Mouse (Mus musculus) left cerebral cortex, adult 18-20 months (tissue): ENCODE results near the gene Guca2a. TPM values are rescaled to one million over a fixed set of nuclear protein-coding genes. Genes with fewer than 3 reads are reported as not detected.

ENCODE experiments used
- total RNA-seq, 2 experiments: library from RNA; stranded (reverse); gene quantifications; 2 replicates each; pipeline ENCODE4 v1.2.3; 2021

The Guca2a gene
- total RNA-seq, 2 experiments from 2014 or later: not detected

Other genes starting within 250 kb of the Guca2a start
- gene Ccdc30, start 222.2 kb upstream of the Guca2a start, total RNA-seq: 10 to 100 TPM; 18.3 to 18.5 TPM
- 1 to 10 TPM; 5.5 to 6.1 TPM for gene Ppcs, start 215.3 kb upstream of the Guca2a start, total RNA-seq
- under 1 TPM; 0.49 to 0.61 TPM for gene Zmynd12, start 214.9 kb upstream of the Guca2a start, total RNA-seq
- 1 to 10 TPM; 9.7 TPM for gene Rimkla, start 145.1 kb upstream of the Guca2a start, total RNA-seq
- 10 to 100 TPM; 66.9 to 81.2 TPM for gene Foxj3, start 100.7 kb upstream of the Guca2a start, total RNA-seq
- 10 to 100 TPM; 20.5 to 20.7 TPM for gene Frg2f1, start 98.2 kb upstream of the Guca2a start, total RNA-seq
- not detected for gene Guca2b, start 21.2 kb downstream of the Guca2a start, total RNA-seq
- gene Hivep3, start 96.1 kb downstream of the Guca2a start, total RNA-seq: 10 to 100 TPM; 56.0 to 56.9 TPM